Mouse (Mus musculus) telencephalon, adult 2 months (tissue): ENCODE results near the gene Chd2.
A peak's percentile ranks its signal among the peaks of the same experiment; 100 is the strongest.
"Not testable (repeated sequence)": the region's sequence is repeated elsewhere in the genome, so short reads cannot be mapped to it uniquely, and the experiment has no call there.

ENCODE experiments used
- DNase-seq: peaks from one replicate; pipeline ENCODE4 v3.0.0-alpha.2; 2011; ENCODE audit warnings: low read depth, low spot score

The Chd2 gene

DNA sequence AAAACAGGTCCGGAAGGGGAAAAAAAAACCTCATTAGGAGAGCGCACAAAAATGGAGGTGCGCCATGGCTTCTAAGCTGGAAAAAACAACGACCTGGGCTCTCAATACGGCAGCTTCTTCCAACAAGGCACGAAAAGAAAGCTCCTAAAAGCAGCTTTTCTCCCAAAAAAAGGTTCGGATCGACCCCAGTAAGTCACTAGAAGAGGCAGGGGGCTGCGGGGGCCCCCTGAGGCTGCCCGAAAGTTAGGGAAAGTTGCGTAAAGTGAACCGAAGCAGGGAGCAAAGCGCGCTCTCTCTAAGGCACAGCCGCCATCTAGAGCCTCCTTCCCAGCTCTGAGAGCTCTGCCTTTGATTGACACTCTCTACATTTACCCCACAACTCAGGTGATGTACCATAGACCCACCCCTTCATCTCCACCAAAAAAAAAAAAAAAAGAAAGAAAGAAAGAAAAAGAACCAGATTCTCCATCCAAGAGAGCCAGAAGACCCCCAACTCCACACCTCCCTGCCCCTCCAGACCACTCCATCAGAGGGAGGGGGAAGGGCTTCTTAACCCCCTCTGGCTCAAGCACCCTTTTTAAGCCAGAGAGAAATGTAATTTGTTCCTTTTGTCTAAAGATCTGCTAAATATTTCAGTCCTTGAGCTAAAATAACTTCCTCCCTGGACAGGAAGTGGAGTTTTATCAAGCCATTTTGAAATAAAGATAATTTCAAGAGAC, at the start of gene Chd2:
Gene Chd2 (minus strand): TSS at position 419 of the 719 bp plus-strand sequence.
- DNase-seq = no peak

DNA sequence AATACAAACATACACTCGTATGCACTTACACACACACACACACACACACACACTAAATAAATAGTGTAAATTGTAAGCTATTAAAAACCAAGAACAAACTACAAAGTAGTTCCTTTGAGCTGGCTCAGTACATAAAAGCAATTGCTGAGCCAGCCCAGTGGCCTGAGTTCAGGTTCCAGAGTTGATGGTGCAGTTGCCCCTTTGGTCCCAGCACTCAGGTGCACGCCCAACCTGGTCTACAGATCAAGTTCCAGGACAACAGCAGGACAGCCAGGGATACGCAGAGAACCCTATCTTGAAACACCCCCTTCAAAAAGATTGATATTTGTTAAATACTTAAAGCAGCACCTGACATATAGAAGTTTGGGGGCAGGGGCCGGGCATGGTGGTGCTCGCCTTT, 49.1 kb upstream of the Chd2 start:
- DNase-seq = no peak

GRCm38 (mm10) chr7:73589208-73589771, 47.7 kb upstream of the Chd2 start:
- DNase-seq = peak; percentile 79

GRCm38 (mm10) chr7:73588351-73588906, 46.8 kb upstream of the Chd2 start:
- no peak for DNase-seq

- peak; percentile 77 for DNase-seq
Observed at GRCm38 (mm10) chr7:73586717-73587116, 45.1 kb upstream of the Chd2 start.

DNA sequence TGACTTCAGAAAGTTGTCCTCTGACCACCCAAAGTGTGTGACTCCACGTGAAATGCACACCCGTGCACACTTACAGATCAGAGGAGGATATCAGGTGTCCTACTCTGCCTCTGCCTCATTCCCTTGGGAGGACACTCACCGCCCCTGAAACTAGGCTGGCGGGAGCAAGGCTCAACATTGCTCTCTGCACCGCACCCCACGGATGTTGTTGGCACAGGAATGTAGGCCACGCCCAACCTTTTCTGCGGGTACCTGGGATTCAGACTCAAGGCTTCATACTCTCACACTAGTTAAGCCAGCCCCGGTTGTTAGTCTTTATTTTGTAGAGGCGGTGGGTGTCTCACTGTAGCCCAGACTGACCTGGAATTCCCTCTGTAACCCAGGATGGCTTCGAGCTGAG, 44.6 kb upstream of the Chd2 start:
- DNase-seq = no peak

DNA sequence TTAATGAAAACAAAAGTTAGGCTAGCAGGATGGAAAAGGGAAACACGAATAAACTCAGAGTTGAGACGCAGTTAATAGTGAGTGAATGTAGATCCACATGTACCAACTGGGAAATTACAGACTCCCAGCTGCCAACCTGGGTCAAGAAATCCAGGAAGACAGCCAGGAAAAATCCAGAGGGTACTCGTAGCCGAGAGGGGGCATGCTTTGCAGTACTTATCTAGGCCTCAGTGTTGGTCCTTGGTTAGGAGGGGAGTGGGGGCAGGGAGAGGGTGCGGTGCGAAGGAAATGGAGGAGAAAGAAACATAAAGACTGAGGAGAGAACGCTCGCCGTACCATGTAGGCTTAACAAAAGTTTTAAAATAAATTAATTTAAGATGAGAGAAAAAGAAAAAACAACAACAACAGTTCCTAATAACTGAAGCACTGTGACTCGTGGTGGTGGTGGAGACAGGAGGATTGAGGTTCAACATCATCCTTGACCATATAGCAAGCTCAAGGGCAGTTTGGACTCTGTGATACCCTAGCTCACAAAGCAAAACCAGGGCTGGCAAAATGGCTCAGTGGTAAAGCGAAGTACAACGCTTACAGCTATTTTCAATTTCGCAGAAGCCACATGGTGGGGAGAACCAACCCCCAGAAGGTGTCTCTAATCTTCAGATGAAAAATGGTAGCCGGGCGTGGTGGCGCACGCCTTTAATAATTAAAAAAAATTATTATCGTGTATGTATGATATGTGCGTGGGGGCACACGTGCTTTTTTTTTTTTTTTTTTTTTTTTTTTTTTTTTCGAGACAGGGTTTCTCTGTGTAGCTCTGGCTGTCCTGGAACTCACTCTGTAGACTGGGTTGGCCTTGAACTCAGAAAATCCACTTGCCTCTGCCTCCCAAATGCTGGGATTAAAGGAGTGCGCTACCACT, 43.7 kb upstream of the Chd2 start:
- DNase-seq = no peak

DNA sequence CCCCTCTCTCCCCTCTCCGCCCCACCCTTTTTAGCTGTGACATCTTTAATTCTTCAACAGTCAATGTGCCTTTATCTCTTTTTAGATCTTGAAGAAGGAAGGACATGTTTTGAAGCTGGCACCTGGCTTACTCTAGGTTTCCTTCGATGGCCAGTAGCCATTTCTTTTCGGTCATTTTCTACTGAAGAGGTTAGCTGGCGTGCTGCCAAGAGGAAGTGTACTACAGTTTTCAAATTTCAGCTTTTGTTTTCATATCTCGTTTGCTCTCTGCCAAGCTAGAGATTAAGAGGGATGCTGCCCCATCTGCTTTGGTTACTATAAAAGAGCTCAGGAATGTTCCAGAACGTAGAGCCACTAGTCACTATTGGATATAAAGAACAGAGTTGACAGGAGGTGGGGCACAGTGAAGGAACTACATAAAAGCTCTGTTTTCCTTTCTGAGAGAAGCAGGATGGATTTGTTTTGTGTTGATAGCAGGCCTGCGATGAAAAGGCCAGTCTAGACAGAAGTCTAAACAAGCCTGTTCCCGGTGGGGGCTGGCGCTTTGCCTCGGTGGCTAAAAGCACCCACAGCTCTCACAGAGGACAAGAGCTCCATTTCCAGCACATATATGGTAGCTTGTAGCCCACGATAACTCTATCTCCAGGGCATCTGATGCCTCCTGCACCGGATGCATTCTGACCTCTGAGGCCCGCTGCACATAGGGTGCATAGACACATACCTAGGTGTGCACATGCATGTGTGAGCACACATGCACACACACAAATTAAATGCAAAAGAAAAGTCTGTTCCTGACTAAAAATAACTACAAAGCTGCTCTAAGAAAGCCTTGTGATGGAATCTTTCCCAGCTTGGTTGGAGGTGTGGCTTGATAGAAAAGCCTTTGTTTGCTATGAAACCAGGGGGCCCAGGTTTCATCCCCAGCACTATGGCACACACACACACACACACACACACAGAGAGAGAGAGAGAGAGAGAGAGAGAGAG, 42.7 kb upstream of the Chd2 start:
- no peak for DNase-seq

DNA sequence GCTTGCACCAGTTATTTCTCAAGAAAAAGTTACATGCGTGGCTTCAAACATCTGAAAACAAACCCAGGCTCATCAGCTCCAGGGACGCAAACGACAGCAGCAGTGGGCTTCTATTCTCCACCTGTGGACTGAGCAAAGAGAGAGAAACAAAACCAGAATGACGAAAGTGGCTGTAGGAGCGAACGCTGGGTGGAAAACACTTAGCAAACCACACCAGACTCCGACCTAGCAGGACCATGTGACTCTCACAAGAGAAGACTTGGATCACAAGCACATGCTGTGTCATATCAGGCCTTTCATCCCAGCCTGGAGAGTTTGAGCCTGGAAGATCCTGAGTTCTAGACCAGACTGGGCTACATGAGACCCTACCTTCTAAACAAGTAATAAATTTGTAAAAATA, 41.8 kb upstream of the Chd2 start:
- DNase-seq = no peak

DNA sequence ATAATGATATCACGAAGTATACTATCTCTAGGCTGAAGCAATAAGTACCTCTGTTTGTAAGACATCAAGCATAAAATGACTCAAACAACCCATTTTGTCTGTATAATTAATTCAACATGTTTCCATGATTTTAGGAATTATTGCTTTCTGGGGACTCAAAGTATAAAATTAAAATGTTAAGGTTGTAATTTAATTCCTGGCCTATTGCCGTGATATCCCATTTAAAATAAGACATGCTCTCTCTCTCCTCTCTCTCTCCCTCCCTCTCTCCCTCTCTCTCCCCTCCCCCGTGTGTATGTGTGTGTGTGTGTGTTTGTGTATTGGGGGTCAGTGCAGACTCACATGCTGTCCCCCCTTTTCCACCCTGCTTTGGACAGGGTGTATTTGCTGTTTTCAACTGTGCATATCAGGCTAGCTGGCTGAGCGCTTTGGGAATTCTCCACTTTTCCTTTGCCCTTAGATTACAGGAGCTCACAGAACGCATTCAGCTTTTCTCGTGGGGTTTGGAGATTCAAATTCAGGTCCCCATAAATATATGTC, 40.3 kb upstream of the Chd2 start:
- DNase-seq = no peak

- no peak for DNase-seq
Observed at GRCm38 (mm10) chr7:73579072-73579731, 37.6 kb upstream of the Chd2 start.

DNA sequence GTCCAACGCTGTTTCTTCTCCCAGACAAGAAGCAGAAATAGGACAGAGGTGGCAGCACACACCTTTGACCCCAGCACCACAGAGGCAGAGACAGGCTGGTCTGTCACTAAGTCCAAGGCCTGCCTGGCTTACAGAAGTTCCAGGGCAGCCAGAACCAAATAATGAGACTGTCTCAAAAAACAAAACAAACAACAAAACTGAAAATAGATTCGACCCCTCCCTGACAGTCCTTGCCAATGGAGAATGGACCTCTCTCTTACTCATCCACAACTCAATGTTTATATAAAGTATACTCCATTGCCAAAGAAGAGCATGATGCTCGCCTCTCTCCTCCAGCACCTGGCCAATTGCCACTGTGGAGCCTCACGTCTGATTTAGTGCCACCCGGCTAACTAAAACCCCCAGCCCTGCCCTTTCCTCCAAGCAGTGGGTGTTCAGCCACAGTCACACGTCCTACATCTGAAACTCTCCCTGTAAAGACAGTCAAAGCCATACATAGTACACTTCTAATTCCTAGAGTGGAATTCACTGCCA, 36.3 kb upstream of the Chd2 start:
- no peak for DNase-seq

DNA sequence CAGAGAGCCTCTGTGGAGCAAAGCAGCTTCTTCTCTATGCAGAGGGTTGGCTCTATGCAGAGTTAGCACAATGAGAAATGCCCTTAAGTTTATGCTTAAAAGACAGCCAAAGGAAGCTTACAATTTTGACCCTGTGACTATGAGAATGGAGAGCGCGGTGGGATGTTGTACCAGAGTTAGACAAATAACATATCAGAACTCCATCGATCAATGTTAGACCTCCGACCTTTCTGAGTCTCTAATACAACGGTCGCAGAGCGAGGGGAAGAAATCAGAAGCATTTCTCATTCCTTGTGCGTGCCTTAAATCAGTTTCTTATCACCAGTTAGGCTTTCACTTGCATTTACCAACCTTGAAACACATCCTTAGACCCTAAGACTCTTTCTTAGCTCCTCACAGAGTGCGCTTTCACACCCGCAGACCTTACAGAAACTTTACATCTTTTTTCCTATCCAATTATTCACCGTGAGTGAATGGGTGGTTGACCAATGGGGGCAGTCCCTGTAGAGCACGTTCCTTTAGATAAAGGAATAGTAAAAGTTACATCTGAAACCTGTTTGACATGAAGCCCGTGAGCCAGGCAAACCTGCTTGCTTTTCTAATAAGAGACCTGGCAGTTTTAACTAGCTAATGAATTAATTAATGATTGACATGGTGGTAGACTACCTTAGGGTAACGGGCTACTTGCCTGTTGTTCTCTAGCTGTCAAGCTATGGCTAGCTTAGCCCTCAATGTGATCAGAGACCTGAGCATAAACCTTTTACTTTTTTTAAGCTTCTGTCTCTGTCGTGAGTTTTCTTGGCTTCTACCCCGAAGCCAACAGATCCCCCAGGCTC, 34.7 kb upstream of the Chd2 start:
- DNase-seq = no peak

GRCm38 (mm10) chr7:73575257-73575656, 33.6 kb upstream of the Chd2 start:
- DNase-seq = no peak

GRCm38 (mm10) chr7:73574673-73575072, 33.0 kb upstream of the Chd2 start:
- DNase-seq = not testable (repeated sequence)

DNA sequence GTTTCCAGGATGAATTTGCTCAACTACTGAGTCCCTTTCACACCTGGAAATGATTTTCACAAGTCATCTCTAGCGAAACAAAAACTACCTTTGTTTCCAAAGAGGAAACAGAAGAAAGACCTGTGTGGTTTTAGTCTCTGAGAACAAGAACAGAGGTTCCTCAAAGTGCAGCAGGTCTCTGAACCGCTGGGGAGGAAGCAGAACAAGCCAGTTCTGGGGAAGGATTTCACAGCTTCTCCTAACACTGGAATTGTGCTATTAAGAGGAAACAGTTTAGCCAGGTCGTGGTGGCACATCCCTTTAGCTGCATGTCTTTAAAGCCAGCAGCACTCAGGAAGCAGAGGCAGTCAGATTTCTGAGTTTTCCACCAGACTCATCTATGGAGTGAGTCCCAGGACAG, 30.9 kb upstream of the Chd2 start:
- no peak for DNase-seq

GRCm38 (mm10) chr7:73568801-73569403, 27.3 kb upstream of the Chd2 start:
- no peak for DNase-seq

GRCm38 (mm10) chr7:73567754-73568161, 26.1 kb upstream of the Chd2 start:
- DNase-seq = no peak

- no peak for DNase-seq
Observed at GRCm38 (mm10) chr7:73564131-73564530, 22.5 kb upstream of the Chd2 start.
